Mouse (Mus musculus) neutrophil, adult 65 days (primary cell): Measurements from ENCODE around the gene AC140267.1. TPM values are rescaled to one million over a fixed set of nuclear protein-coding genes. Genes with fewer than 3 reads are reported as not detected.

Experiments used
- total RNA-seq: library from RNA; stranded (reverse); gene quantifications from 2 replicates; pipeline ENCODE4 v1.2.4, GENCODE M21; 2023

AC140267.1 gene
- 16.3 TPM in 1 of 2 replicates, not detected in the other for total RNA-seq

GRCm38 (mm10) chr15:80235535-80235934 lies at the start of gene AC140267.1:
TSS of gene AC140267.1 (plus strand) at chr15:80235835.

GRCm38 (mm10) chr15:80233733-80234509 lies 1.7 kb upstream of the AC140267.1 start, which contains the start of gene Mief1:
TSS of gene Mief1 (plus strand) at chr15:80234018.

DNA sequence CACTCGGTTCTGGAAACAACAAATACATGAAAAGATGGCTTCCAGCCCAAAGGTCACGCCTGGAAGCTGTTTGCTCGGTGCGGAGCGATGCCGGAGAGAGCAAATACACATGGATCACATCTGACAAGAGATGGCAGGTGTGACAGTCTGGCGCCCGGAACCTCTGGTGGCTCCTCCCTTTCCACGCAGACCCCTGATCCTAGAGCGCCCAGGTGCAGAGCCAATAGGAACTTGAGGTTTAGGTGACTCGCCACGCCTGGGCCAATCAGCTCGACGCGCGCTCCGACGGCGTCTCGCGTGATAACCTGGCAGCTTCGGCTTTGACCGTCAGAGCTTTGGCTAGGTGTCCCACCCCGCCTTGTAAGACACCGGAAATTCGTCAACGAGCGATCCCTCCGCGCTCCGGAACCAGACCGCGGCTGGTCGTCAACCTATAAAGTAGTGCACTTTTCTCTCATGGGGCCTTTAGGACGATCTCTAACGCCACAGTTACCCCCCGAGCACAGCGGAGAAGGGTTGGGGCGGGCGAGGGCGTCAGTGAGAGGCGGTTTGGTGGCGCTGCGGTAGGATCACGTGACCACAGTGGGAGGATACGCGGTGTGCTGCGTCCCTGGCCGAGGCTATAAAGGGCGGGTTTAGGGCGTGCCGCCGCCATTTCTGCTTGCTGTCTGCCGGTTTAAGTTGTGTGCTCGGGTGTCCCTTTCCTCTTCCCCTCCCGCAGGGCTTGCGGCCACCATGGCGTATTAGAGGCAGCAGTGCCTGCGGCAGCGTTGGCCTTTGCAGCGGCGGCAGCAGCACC lies 19.4 kb downstream of the AC140267.1 start, which contains the start of gene Atf4:
TSS of gene Atf4 (plus strand) at position 338 of the 799 bp plus-strand sequence.

GRCm38 (mm10) chr15:80263610-80264575 lies 28.3 kb downstream of the AC140267.1 start, which contains the start of gene Rps19bp1:
TSS of gene Rps19bp1 (minus strand) at chr15:80264315.

Other genes starting within 250 kb of the AC140267.1 start
- gene Pdgfb, start 220.9 kb upstream of the AC140267.1 start, total RNA-seq: 0.25 and 0.61 TPM in 2 replicates
- gene Syngr1, start 144.5 kb upstream of the AC140267.1 start, total RNA-seq: 2.9 and 5.6 TPM in 2 replicates
- 281 and 303 TPM in 2 replicates for gene Rpl3, start 144.0 kb upstream of the AC140267.1 start, total RNA-seq
- 15.0 and 15.9 TPM in 2 replicates for gene Tab1, start 102.7 kb upstream of the AC140267.1 start, total RNA-seq
- not detected in 2 replicates for gene Mgat3, start 62.1 kb upstream of the AC140267.1 start, total RNA-seq
- gene Mief1, start 1.8 kb upstream of the AC140267.1 start, total RNA-seq: 28.7 and 42.6 TPM in 2 replicates
- 508 and 512 TPM in 2 replicates for gene Atf4, start 19.3 kb downstream of the AC140267.1 start, total RNA-seq
- gene Rps19bp1, start 28.5 kb downstream of the AC140267.1 start, total RNA-seq: 12.9 and 15.0 TPM in 2 replicates
- gene Cacna1i, start 51.4 kb downstream of the AC140267.1 start, total RNA-seq: 0.03 and 0.05 TPM in 2 replicates